Mouse (Mus musculus) C2C12 (cell line): Measurements from ENCODE around the gene Scrt2.

Experiments
- CEBPB ChIP-seq: IDR thresholded peaks from one replicate; pipeline ENCODE4 v1.6.1; 2011; ENCODE audit warnings: low read depth, mild to moderate bottlenecking, control low read depth, moderate library complexity
- CTCF ChIP-seq: IDR thresholded peaks from one replicate; pipeline ENCODE4 v1.5.1; 2011; ENCODE audit not compliant: control insufficient read depth, insufficient read depth, insufficient read length
- MYOD1 ChIP-seq: IDR thresholded peaks from one replicate; pipeline ENCODE4 v1.6.1; 2011; ENCODE audit warnings: low read depth; ENCODE audit not compliant: control insufficient read depth, insufficient read length

GRCm38 (mm10) chr2:152089581-152089980, 8.3 kb downstream of the Scrt2 start:
- TF ChIP-seq CTCF (no peak), MYOD1 (no peak), CEBPB (no peak)
